ENCODE assay signal across 14 mouse cellular contexts in the genomic region with DNA sequence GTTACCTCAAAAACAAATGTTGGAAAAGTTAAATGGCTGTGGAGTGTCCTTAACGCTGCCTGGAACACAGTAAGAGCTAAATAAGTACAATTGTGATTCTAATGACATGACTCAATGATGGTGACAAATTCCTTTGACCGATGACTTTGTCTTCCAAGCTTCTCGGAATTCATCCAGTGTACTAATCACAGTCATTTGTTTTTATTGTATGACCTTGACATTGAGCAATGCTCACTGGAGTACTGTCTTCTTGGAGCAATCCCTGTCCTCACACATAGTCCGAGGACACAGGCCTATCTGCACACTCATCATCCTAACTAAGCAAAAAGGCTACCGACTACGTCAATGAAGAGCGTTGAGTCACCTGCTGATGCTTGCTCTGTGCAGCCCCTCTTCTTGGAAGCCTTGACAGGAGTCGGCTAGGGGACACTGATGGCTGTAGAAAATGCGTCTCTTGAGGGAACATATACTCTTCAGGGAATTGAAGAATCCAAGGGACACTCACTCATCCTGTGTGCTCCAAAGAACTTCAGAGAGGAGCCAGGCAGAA. TPM values are rescaled to one million over a fixed set of nuclear protein-coding genes. Genes with fewer than 3 reads are reported as not detected.
DNase-seq lines count a peak whose midpoint lies in the region.
"Had no signal": no experiment of that assay in that cellular context is flagged by ENCODE, and none has a peak within 500 bp of the region (broad histone marks: within the 10 kb centered on the region; RNA-seq: fewer than 3 reads in every experiment).

No protein-coding gene starts in this region.

- intact Hi-C loops in heart, postnatal 36 days (cut with DNase I): no loop called here

- peak; percentile 61 for DNase-seq in heart, adult 11 months
- no peak for DNase-seq in heart, postnatal 36 days
- DNase-seq in R1 (ENCODE audit: low read depth, low spot score): peak; percentile 54
- peak; percentile 60 for DNase-seq in adrenal gland, postnatal 14 days
- no peak for DNase-seq in cerebellum, postnatal 14 days
- DNase-seq in cerebellum, postnatal 36 days: no peak
- no peak for DNase-seq in urinary bladder, postnatal 10 days (ENCODE audit: low spot score)
- DNase-seq: cerebellum, adult 18-20 months; cerebellum, adult 9-11 months; embryo, embryonic 11 days; gastrocnemius, postnatal 36 days; heart, adult 18-20 months; heart, postnatal 10 days; kidney, adult 18-20 months had no signal

RNA-seq across cellular contexts. Expression of gene Gramd1b, which starts 58.1 kb away (rescaled TPM):
- 10 to 100 TPM; 19.7 to 20.8 TPM for total RNA-seq in heart, postnatal 36 days (2021)
- total RNA-seq in adrenal gland, postnatal 14 days (2021): 452 and 489 TPM in 2 replicates

Comparison
In these comparisons a context has a peak if more than half of its experiments do, and no peak if none do; other contexts are left out.
1. DNase-seq: peak in heart, adult 11 months (single experiment), R1 (single experiment) and adrenal gland, postnatal 14 days (single experiment); none in heart, postnatal 36 days (0 of 2), cerebellum, postnatal 14 days (0 of 2), cerebellum, postnatal 36 days (0 of 2) and urinary bladder, postnatal 10 days (single experiment).
2. RNA of gene Gramd1b, which starts 58.1 kb away (total RNA-seq): 452 to 489 TPM in adrenal gland, postnatal 14 days; 19.7 to 20.8 TPM in heart, postnatal 36 days; every median in the first group is over 10 times any median in the second.